Mouse (Mus musculus): ENCODE measurements around the gene Wtap.
"Not testable (repeated sequence)": the region's sequence is repeated elsewhere in the genome, so short reads cannot be mapped to it uniquely, and the experiment has no call there.

Gene Wtap

DNA sequence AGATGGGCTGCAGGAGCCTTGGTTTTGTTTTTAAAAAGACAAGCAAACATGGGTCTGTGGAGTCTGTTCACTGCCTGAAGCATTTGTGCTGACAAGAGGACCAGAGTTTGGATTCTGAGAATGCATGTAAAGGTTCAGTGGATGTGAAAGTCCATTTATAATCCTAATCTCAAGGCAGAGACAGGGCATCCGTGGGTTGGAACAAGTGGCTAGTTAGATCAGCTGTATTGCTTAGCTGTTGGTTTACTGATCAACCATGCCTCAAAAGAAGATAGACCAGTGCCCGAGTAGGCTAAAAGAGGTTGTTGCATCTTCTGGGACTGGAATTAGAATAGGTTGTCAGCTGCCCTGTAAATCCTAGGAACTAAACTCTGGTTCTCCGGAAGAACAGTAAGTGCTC is 30.5 kb downstream of the Wtap start:
- no peak for DNase-seq (ENCODE audit: low spot score in 2 of 2)

DNA sequence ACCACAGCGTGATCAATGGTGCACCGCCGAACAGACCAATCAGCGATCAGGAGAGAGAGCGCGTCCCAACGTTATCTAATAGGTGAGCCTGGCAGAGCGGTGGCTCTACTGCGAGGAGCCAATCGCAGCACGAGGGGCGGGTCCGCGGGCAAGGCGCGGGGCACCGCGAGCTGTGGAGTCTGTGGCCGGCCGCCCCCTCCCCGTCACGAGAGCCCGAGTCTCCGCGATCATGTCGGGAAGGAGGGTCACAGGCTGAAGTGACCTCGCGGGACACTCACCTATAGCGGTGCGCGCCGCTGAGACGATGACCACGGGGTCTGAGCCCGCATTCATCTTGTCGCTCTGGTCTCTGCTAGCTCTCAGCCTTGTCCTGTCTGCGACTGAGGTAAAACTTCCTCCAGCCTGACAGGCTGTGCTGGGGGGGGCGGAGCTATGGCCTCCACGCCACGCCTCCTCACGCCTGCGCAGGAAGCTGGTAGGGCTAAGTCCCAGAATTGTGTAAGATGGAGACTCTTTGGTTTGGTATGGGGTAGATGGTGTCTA is 33.6 kb downstream of the Wtap start, which contains the start of gene Acat2:
Gene Acat2 (minus strand): TSS at position 417 of the 543 bp plus-strand sequence.
- DNase-seq (ENCODE audit: low spot score in 2 of 2): peak; percentile 89 to 91

- DNase-seq (ENCODE audit: low spot score in 2 of 2): not testable (repeated sequence)
Measured at GRCm38 (mm10) chr17:12959377-12959776, 34.6 kb downstream of the Wtap start.

- no peak for DNase-seq (ENCODE audit: low spot score in 2 of 2)
Measured at GRCm38 (mm10) chr17:12956664-12957063, 37.3 kb downstream of the Wtap start.

- DNase-seq (ENCODE audit: low spot score in 2 of 2): no peak
Measured at GRCm38 (mm10) chr17:12949669-12950068, 44.3 kb downstream of the Wtap start.

DNA sequence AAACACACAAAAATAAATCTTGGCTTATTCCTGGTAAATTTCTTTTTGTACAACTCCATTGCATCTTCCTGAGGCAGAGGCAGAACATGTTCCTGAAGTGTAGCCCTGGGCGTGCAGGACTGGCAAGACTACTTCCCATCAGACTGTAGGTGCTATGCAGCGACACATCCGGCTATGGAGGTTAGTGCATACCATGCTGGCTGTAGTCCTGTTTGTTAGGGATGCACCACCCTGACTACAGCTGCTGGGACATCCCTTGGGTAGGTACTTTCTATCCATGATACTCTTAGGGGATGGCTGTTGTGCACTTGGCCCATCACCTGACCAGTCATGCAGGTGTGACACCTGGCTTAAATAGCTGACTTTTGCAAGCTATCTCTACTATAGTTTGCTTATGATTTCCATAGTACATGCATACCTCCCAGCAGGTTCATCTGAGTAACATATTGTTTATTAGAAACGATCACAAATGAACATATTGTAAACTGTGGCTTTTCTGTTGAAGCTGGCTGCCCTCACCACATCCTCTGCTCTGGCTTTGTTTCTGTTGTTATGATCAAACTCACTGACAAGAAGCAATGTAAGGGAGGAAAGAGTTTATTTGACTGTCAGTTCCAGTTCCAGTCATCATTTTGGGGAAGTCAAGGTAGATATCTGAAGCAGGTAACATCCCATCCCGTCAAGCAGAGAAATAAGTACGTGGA is 51.4 kb downstream of the Wtap start:
- no peak for DNase-seq (ENCODE audit: low spot score in 2 of 2)

- DNase-seq (ENCODE audit: low spot score in 2 of 2): no peak
Measured at GRCm38 (mm10) chr17:12941543-12942260, 52.3 kb downstream of the Wtap start.

- DNase-seq (ENCODE audit: low spot score in 2 of 2): no peak
Measured at GRCm38 (mm10) chr17:12940151-12940805, 53.7 kb downstream of the Wtap start, which contains the start of gene Acat3. Gene Acat3 (minus strand): TSS chr17:12940600.

- DNase-seq (ENCODE audit: low spot score in 2 of 2): not testable (repeated sequence)
Measured at GRCm38 (mm10) chr17:12939377-12940148, 54.4 kb downstream of the Wtap start.

GRCm38 (mm10) chr17:12938077-12938476 is 55.9 kb downstream of the Wtap start:
- no peak for DNase-seq (ENCODE audit: low spot score in 2 of 2)

GRCm38 (mm10) chr17:12937412-12937970 is 56.5 kb downstream of the Wtap start:
- no peak for DNase-seq (ENCODE audit: low spot score in 2 of 2)

GRCm38 (mm10) chr17:12935719-12936118 is 58.2 kb downstream of the Wtap start:
- no peak for DNase-seq (ENCODE audit: low spot score in 2 of 2)

- DNase-seq (ENCODE audit: low spot score in 2 of 2): not testable (repeated sequence)
Measured at GRCm38 (mm10) chr17:12931576-12931975, 62.4 kb downstream of the Wtap start.

DNA sequence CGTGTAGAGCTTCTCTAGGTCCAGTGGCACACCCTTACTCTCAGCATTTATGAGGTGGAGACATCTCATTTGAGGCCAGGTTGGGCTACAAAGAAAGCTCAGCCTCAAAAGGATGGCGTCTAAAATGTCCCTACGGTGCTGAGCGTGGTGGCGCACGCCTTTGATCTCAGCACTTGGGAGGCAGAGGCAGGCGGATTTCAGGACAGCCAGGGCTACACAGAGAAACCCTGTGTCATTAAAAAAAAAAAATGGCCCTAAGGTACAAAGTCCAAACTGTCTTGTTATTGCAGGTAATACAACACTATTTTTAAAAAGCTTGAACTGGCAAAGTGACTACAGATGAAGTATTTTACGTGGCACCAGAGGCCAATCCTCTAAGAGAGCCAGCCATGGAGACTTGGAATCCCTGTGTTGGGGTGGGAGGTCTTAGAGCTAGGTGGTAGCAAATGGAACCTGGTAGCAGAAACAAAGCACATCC is 68.2 kb downstream of the Wtap start:
- no peak for DNase-seq (ENCODE audit: low spot score in 2 of 2)

GRCm38 (mm10) chr17:12925001-12925400 is 69.0 kb downstream of the Wtap start:
- DNase-seq (ENCODE audit: low spot score in 2 of 2): no peak

DNA sequence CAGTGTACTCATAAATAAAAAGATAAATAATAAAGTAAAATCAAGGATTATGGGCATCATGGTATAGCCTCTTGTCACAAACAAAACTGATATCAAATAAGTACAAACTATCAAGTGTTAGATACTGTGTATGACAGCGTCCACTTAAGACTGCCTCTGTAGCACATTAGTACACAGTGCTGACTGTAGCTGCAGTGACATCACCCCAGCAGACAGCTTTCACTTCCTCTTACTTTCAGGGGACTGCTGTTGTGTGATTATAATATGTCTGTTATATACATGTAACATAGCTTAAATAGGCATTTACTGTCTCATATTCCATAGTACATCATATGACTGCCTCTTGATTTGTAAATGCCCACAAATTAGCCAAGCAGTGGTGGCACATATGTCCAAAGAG is 72.9 kb downstream of the Wtap start:
- DNase-seq (ENCODE audit: low spot score in 2 of 2): no peak

Measured in cerebellum, postnatal 4 days (tissue).